Mouse (Mus musculus): Measurements from ENCODE around the gene Il2rb.

GRCm38 (mm10) chr15:78530141-78530540 lies 35.1 kb upstream of the Il2rb start:
- TF ChIP-seq CTCF (IDR thresholded peaks at IDR 0.05; ENCODE audit: low read depth): no peak
- no peak for TF ChIP-seq EP300 (IDR thresholded peaks at IDR 0.05; ENCODE audit: low read depth)

All from liver, embryonic 14.5 days (tissue).